Mouse (Mus musculus): ENCODE data around the gene Iqcn. TPM values are rescaled to one million over a fixed set of nuclear protein-coding genes. Genes with fewer than 3 reads are reported as not detected.

Gene Iqcn
- polyA plus RNA-seq, 1 experiment from 2014 or later: 0.05 TPM

DNA sequence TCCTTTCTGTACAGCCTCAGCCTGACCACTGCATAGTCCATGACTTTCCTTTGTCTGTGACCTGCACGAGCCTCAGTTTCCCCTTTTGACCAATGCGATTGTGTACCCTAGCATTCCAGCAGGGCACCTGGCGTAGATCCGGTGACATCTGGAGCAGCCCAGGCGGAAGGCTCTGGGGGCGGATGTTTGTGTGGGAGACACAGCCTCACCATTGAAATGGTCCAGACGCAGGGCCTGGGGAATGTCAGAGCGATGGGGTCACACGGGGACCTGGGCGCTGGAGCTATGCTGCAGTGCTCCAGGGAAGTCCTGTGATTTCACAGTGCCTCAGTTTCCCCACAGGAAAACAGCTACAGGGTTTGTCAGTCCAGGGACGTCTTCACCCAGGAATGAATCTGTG is 38.9 kb downstream of the Iqcn start:
- Histone ChIP-seq H3K9me3 (ENCODE audit: control insufficient read depth, low read length) (no peaks in the 10 kb centered on the region), H3K9ac (ENCODE audit: low read length) (no peak overlapping the region), H3K4me2 (ENCODE audit: low read length) (no peak overlapping the region), H3K27me3 (replicated peaks; ENCODE audit: control insufficient read depth, insufficient read depth, low read length) (peaks cover 52% of the 10 kb centered on the region), H3K36me3 (ENCODE audit: control insufficient read depth, insufficient read depth, low read length) (no peaks in the 10 kb centered on the region), H3K4me3 (ENCODE audit: low read depth, low read length) (no peak overlapping the region), H3K4me1 (replicated peaks; ENCODE audit: control insufficient read depth, insufficient read depth, low read length) (peaks cover 6% of the 10 kb centered on the region; the same call in 1 of the 2 replicates), H3K27ac (ENCODE audit: low read depth) (no peak overlapping the region)
- ATAC-seq (replicated peaks; ENCODE audit: low FRiP score, low TSS enrichment, low read depth): no peak
- 27% methylated on average over 11 of the region's 11 CpGs for WGBS
- peak; percentile 68 for DNase-seq (ENCODE audit: low spot score)

DNA sequence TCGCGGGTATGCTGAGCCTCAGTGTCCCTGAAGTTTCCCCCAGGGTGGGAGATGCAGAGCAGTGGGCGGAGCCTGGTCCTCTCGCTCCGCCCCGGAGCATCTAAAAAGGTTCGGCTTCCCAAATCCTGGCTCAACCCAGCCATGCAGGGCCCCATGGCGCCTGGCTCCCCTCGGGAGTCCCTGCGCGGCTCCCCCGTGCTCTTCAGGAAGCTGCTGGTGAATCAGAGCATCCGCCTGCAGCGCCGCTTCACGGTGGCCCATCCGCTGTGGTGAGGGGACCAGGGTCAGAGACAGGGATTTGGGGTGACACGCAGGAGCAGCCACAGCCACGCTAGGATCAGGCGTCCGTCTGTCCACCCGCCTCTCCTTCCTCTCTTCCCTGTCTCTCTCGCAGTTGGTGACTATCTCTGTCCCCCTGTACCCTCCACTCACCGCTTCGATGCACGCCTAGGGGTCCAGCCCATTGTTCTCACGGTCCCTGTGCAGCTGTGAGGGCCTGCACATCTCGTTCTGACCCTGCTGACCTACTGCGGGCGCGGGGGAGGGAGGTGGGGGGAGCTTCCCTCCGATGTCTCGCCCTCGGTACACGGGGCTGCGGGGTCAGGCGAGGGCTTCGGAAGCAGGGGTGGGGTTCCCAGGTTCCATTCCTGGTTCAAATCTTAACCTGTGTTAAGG is 39.9 kb downstream of the Iqcn start:
- ATAC-seq (replicated peaks; ENCODE audit: low FRiP score, low TSS enrichment, low read depth) (no peak), DNase-seq (ENCODE audit: low spot score) (peak; percentile 60)

DNA sequence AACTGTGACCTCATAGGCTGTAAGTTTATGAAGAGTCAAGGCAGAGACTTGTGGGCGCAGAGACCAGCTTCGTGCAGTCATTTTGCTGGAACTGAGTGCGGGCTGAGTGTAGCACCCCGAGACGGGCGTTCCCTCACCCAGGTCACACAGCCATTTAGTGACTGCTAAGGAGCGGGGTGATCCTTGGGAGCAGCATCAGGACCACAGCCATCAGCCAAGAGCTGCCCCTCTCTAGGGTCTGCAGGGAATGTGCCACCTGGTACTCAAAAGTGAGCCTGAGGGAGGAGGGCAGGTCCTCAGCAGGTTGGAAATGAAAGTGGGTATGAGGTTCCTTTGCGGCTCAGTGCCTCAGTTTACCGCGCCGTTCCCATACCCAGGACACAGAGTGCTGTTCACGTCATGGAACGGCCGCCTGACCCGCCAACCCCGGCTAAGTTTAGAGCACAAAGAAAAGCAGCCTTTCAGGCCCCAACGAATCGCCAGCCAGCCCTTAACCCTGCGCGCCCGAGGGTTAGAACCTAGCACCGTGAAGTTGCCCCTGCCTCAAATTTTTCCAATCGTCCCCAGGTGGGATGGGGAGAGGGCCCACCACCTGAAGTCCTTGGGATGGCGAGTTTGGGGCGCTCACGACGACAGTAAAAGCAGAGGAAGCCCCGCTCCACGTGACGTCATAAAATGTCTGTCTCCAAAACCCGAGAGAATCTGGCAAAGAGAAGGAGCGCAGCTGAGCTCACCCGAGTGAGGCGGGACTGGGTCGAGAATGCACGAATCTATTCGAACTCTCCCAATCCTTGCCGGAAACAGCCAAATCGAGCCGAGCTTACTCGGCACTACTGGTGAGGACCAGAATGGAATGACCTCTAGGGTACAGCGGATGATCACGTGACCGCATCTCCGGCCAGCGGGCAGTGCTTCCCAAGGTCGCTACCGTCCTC is 40.7 kb downstream of the Iqcn start:
- DNase-seq (ENCODE audit: low spot score): peak; percentile 69
- H3K4me1 ChIP-seq (replicated peaks; ENCODE audit: control insufficient read depth, insufficient read depth, low read length): peaks cover 6% of the 10 kb centered on the region; the same call in 1 of the 2 replicates
- H3K4me3 ChIP-seq (ENCODE audit: low read depth, low read length): peak overlapping the region; percentile 34
- peaks cover 54% of the 10 kb centered on the region for H3K27me3 ChIP-seq (replicated peaks; ENCODE audit: control insufficient read depth, insufficient read depth, low read length)
- H3K9ac ChIP-seq (ENCODE audit: low read length): 0 out of 2 replicates have a peak overlapping the region, but pooled peaks have one; percentile 21
- H3K27ac ChIP-seq (ENCODE audit: low read depth): no peak overlapping the region
- H3K4me2 ChIP-seq (ENCODE audit: low read length): peak overlapping the region; percentile 57
- 5% methylated on average over 48 of the region's 48 CpGs for WGBS
- ATAC-seq (replicated peaks; ENCODE audit: low FRiP score, low TSS enrichment, low read depth): 0 out of 2 replicates have a peak, but pooled peaks have one; percentile 29
- no peaks in the 10 kb centered on the region for H3K9me3 ChIP-seq (ENCODE audit: control insufficient read depth, low read length)
- no peaks in the 10 kb centered on the region for H3K36me3 ChIP-seq (ENCODE audit: control insufficient read depth, insufficient read depth, low read length)

More for the DNA sequence above, 39.9 kb downstream of the Iqcn start:
- H3K4me1 ChIP-seq (replicated peaks; ENCODE audit: control insufficient read depth, insufficient read depth, low read length): peaks cover 6% of the 10 kb centered on the region; the same call in 1 of the 2 replicates
- H3K4me2 ChIP-seq (ENCODE audit: low read length): peak overlapping the region; percentile 57
- no peak overlapping the region for H3K27ac ChIP-seq (ENCODE audit: low read depth)
- WGBS: 6% methylated on average over 38 of the region's 38 CpGs
- peaks cover 54% of the 10 kb centered on the region for H3K27me3 ChIP-seq (replicated peaks; ENCODE audit: control insufficient read depth, insufficient read depth, low read length)
- H3K9me3 ChIP-seq (ENCODE audit: control insufficient read depth, low read length): no peaks in the 10 kb centered on the region
- no peaks in the 10 kb centered on the region for H3K36me3 ChIP-seq (ENCODE audit: control insufficient read depth, insufficient read depth, low read length)
- H3K4me3 ChIP-seq (ENCODE audit: low read depth, low read length): no peak overlapping the region
- H3K9ac ChIP-seq (ENCODE audit: low read length): no peak overlapping the region

DNA sequence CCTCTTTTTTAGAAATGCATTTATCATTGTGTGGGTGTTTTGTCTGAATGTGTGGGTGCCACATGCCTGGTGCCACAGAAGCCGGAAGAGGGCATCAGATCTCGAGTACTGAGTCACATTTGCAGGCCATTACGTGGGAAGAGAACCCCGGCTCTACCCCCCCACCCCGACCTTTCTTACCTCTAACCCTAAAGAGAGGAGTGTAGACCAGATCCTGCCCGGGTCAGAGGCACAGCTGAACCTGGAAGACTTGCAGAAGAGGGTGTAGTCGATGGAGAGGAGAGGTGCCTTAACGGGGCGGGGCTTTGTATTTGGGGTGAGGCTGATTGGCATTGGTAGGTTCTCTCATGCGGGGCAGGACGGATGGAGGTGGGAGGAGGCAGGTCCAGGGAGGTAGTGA is 41.5 kb downstream of the Iqcn start:
- DNase-seq (ENCODE audit: low spot score): peak; percentile 49
- Histone ChIP-seq H3K4me1 (replicated peaks; ENCODE audit: control insufficient read depth, insufficient read depth, low read length) (peaks cover 6% of the 10 kb centered on the region; the same call in 1 of the 2 replicates), H3K27ac (ENCODE audit: low read depth) (no peak overlapping the region), H3K9ac (ENCODE audit: low read length) (no peak overlapping the region), H3K27me3 (replicated peaks; ENCODE audit: control insufficient read depth, insufficient read depth, low read length) (peaks cover 54% of the 10 kb centered on the region), H3K4me2 (ENCODE audit: low read length) (no peak overlapping the region), H3K36me3 (ENCODE audit: control insufficient read depth, insufficient read depth, low read length) (no peaks in the 10 kb centered on the region), H3K4me3 (ENCODE audit: low read depth, low read length) (no peak overlapping the region), H3K9me3 (ENCODE audit: control insufficient read depth, low read length) (no peaks in the 10 kb centered on the region)
- WGBS: 56% methylated on average over 11 of the region's 11 CpGs
- no peak for ATAC-seq (replicated peaks; ENCODE audit: low FRiP score, low TSS enrichment, low read depth)

DNA sequence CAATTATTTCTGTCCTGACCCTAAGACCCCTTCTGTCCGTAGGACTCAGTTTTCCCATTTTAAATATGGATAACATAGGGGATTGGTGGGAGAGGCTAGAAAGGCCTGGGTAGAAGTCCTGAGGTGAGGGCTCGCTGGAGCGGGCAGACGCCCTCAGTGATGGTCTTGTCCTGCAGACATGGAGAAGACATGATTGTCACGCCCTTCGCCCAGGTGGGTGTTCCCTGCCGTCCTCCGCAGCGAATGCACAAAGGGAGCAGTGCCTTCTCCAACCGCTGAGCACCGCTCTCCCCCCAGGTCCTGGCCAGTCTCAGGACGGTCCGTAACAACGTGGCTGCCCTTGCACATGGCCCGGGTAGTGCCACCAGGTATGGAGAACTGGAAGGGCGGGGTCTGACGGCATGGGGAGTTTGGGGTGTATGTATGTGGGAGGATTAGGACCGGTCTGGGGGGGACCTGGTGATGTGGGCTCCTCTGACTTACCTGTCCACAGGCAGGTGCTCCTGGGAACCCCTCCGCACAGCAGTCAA is 42.5 kb downstream of the Iqcn start:
- H3K36me3 ChIP-seq (ENCODE audit: control insufficient read depth, insufficient read depth, low read length): no peaks in the 10 kb centered on the region
- no peak overlapping the region for H3K4me3 ChIP-seq (ENCODE audit: low read depth, low read length)
- no peak overlapping the region for H3K27ac ChIP-seq (ENCODE audit: low read depth)
- 59% methylated on average over 19 of the region's 19 CpGs for WGBS
- ATAC-seq (replicated peaks; ENCODE audit: low FRiP score, low TSS enrichment, low read depth) (no peak), DNase-seq (ENCODE audit: low spot score) (peak; percentile 53)
- peaks cover 51% of the 10 kb centered on the region for H3K27me3 ChIP-seq (replicated peaks; ENCODE audit: control insufficient read depth, insufficient read depth, low read length)
- no peak overlapping the region for H3K9ac ChIP-seq (ENCODE audit: low read length)
- H3K4me1 ChIP-seq (replicated peaks; ENCODE audit: control insufficient read depth, insufficient read depth, low read length): peaks cover 6% of the 10 kb centered on the region; the same call in 1 of the 2 replicates
- no peak overlapping the region for H3K4me2 ChIP-seq (ENCODE audit: low read length)
- H3K9me3 ChIP-seq (ENCODE audit: control insufficient read depth, low read length): no peaks in the 10 kb centered on the region

DNA sequence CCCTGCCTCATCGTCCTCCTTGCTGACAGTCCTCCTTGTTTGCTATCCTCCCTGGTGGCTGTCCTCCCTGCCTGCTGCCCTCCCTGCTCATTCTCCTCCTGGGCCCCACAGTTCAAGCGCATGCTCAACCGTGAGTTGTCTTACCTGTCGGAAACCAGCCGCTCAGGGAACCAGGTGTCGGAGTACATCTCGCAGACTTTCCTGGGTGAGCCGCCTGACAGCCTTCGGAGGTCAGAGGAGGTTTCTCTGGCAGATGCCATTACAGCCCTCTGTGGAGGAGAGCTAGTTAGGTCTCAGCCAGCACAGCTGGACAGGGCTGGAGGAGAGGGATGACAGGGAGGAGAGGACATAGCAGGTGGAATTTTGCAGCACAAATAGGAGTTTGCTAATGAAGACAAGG is 43.4 kb downstream of the Iqcn start:
- peak; percentile 50 for DNase-seq (ENCODE audit: low spot score)
- H3K4me1 ChIP-seq (replicated peaks; ENCODE audit: control insufficient read depth, insufficient read depth, low read length): peaks cover 6% of the 10 kb centered on the region; the same call in 1 of the 2 replicates
- no peak overlapping the region for H3K4me3 ChIP-seq (ENCODE audit: low read depth, low read length)
- H3K27me3 ChIP-seq (replicated peaks; ENCODE audit: control insufficient read depth, insufficient read depth, low read length): peaks cover 45% of the 10 kb centered on the region
- H3K27ac ChIP-seq (ENCODE audit: low read depth): no peak overlapping the region
- no peaks in the 10 kb centered on the region for H3K9me3 ChIP-seq (ENCODE audit: control insufficient read depth, low read length)
- WGBS: 59% methylated on average over 9 of the region's 9 CpGs
- no peaks in the 10 kb centered on the region for H3K36me3 ChIP-seq (ENCODE audit: control insufficient read depth, insufficient read depth, low read length)
- no peak for ATAC-seq (replicated peaks; ENCODE audit: low FRiP score, low TSS enrichment, low read depth)
- no peak overlapping the region for H3K4me2 ChIP-seq (ENCODE audit: low read length)
- no peak overlapping the region for H3K9ac ChIP-seq (ENCODE audit: low read length)

DNA sequence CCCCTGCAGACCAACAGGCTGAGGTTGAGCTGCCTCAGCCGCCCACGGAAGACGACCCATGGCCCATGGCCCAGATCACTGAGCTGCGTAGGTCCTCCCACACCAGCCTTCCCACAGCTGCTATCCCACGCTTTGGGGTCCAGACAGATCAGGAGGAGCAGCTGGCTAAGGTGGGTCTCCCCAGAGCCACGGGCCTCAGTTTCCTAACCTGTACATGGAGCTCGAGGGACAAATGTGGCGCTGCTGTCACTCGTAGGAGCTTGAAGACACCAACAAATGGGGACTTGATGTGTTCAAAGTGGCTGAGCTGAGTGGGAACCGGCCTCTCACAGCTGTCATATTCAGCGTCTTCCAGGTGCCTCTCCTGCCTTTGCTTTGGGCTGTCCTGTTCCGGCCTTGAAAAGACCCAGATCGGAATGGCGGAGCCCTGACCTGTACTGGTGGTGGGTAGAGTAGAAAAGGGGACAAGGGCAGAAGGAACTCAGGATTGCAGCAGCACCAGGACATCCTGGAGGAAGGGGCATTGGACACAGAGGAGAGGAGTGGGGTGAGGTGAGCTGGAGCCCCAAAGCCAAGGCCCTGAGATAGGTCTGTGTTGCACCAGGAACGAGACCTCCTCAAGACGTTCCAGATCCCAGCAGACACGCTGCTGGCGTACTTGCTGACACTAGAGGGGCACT is 44.1 kb downstream of the Iqcn start:
- WGBS: 86% methylated on average over 18 of the region's 18 CpGs
- H3K4me1 ChIP-seq (replicated peaks; ENCODE audit: control insufficient read depth, insufficient read depth, low read length): peaks cover 6% of the 10 kb centered on the region
- no peaks in the 10 kb centered on the region for H3K9me3 ChIP-seq (ENCODE audit: control insufficient read depth, low read length)
- H3K4me3 ChIP-seq (ENCODE audit: low read depth, low read length): no peak overlapping the region
- no peak for ATAC-seq (replicated peaks; ENCODE audit: low FRiP score, low TSS enrichment, low read depth)
- H3K9ac ChIP-seq (ENCODE audit: low read length): no peak overlapping the region
- no peaks in the 10 kb centered on the region for H3K36me3 ChIP-seq (ENCODE audit: control insufficient read depth, insufficient read depth, low read length)
- no peak for DNase-seq (ENCODE audit: low spot score)
- H3K27me3 ChIP-seq (replicated peaks; ENCODE audit: control insufficient read depth, insufficient read depth, low read length): peaks cover 42% of the 10 kb centered on the region
- H3K27ac ChIP-seq (ENCODE audit: low read depth): no peak overlapping the region
- H3K4me2 ChIP-seq (ENCODE audit: low read length): no peak overlapping the region

All from intestine, embryonic 14.5 days (tissue).